Mouse (Mus musculus) heart, adult 2 months (tissue): ENCODE results near the gene Ccer2.
A peak's percentile ranks its signal among the peaks of the same experiment; 100 is the strongest.

Experiments
- CTCF ChIP-seq: fragments of 200-600 bp; IDR thresholded peaks from 2 replicates; pipeline ENCODE4 v1.8.1; 2022; ENCODE audit warnings: antibody characterized with exemption, mild to moderate bottlenecking, moderate library complexity
- EP300 ChIP-seq: fragments of 200-500 bp; IDR thresholded peaks from 2 replicates; pipeline ENCODE4 v1.6.1; 2011; ENCODE audit warnings: low read depth, low read length, control low read depth; ENCODE audit not compliant: insufficient read depth

DNA sequence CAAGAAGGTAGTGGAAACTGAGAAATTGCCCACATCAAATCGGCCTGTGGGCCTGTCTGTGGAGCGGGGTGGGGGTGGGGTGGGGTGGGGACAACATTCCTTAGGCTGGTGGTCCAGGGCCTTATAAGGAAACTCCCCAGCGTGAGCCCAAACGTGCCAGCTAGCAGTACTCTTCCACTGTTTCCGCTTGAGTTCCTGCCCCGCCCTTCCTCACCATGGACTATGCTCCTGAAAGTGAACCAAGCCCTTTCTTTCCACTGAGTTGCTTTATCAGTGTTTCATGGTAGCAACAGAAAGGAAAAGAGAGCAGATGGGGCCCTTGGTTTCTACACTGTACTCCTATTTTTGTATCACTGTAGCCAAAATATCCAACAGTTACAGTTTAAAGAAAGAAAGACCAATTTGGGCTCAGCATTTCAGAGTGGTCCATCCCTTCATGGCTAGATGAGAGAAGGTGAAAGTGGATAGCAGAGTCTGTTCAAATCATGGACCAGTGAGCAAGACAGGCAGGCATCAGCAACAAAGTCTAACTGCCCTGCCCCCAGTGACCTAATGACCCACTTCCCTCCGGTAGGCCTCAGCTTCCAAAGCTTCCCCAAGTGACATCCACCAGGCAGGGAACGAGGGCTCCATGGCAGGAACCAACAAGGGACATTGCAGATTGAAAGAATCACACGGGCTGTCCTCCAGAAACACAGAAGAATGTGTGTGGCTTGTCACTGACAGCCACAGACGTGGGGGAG, 47.0 kb downstream of the Ccer2 start:
- TF ChIP-seq CTCF (no peak), EP300 (peak; percentile 39; the same call in 1 of the 2 replicates)
